Mouse (Mus musculus): ENCODE measurements around the gene B4galt2. TPM values are rescaled to one million over a fixed set of nuclear protein-coding genes. Genes with fewer than 3 reads are reported as not detected.

Gene B4galt2
- total RNA-seq, 2 experiments from 2014 or later, result 9.9 to 12.9 TPM

DNA sequence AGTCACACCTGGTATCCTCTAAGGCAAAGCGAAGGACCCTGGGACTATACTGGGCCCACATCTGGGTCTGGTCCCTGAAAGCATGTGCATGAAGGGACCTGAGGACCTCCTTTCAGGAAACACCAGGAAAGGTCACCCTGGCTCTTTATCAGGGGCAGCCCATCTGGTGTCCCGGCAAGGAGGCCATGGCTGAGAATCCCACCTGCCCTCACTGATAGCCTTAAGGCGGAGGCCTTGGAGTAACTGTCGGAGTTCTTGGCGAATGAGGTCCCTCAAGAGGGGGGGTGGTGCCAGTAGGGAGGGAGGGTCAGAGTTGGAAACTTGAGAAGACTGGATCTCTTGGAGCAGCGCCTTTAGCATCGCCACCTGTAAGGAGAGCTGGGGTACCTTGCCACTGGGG is 11.5 kb downstream of the B4galt2 start:
- DNase-seq (ENCODE audit: low spot score in 2 of 2), result no peak

DNA sequence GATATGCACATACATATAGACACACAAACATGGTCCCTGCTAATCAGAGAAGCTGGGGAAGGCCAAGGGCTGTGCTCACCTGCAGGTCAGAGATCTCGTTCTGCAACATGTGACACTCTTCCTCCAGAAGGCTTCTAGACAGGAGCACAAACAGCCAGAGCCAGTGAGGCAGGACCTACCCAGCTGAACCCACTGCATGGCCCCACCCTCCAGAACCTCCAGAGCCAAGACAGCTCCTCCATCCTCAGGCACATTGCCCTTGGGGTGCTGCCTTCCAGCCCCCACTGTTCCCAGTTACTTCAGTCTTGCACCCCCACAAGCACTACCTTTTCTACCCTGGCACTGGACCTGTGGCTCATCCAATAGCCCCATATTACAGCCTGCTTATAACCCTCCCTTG is 12.8 kb downstream of the B4galt2 start:
- DNase-seq (ENCODE audit: low spot score in 2 of 2), result no peak

GRCm38 (mm10) chr4:117869317-117869716 is 14.0 kb downstream of the B4galt2 start:
- no peak for DNase-seq (ENCODE audit: low spot score in 2 of 2)

DNA sequence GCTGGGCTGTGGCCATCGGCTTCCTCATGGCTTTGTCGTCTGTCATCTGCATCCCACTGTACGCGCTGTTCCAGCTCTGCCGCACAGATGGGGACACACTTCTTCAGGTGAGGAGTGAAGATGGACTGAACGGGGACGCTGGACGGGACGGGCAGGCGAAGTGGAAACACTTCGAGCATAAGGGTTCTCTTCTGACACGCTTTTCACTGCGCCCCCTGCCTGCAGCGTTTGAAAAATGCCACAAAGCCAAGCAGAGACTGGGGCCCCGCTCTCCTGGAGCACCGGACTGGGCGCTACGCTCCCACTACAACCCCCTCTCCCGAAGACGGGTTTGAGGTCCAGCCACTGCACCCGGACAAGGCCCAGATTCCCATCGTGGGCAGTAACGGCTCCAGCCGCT is 15.5 kb downstream of the B4galt2 start:
- peak; percentile 54 to 69 for DNase-seq (ENCODE audit: low spot score in 2 of 2)

GRCm38 (mm10) chr4:117867000-117867399 is 16.3 kb downstream of the B4galt2 start:
- no peak for DNase-seq (ENCODE audit: low spot score in 2 of 2)

GRCm38 (mm10) chr4:117866083-117866482 is 17.2 kb downstream of the B4galt2 start:
- peak; percentile 75 to 77 for DNase-seq (ENCODE audit: low spot score in 2 of 2)

GRCm38 (mm10) chr4:117862823-117863222 is 20.5 kb downstream of the B4galt2 start:
- no peak for DNase-seq (ENCODE audit: low spot score in 2 of 2)

GRCm38 (mm10) chr4:117860570-117860969 is 22.7 kb downstream of the B4galt2 start:
- no peak for DNase-seq (ENCODE audit: low spot score in 2 of 2)

GRCm38 (mm10) chr4:117858794-117859193 is 24.5 kb downstream of the B4galt2 start:
- DNase-seq (ENCODE audit: low spot score in 2 of 2), result peak; percentile 72 to 78

DNA sequence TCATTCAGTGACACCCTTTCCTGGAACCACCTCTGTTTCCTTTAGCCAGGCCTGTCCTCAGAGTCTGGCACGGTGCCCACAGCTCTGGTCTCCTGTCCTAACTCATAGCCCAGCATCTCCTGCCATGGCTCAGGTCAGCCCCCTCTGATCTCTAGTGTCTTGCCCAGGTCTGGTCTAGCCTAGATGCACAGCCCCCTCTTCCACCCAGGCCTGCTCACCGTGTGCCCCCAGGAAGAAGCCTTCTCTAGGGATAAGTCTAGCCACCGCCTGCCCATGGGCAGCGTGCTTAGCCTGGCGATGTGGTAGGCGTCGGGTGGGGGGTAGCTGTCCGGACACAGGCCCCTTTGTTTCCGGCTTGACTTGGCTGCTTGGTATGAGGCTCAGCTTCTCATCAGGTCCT is 28.1 kb downstream of the B4galt2 start:
- no peak for DNase-seq (ENCODE audit: low spot score in 2 of 2)

DNA sequence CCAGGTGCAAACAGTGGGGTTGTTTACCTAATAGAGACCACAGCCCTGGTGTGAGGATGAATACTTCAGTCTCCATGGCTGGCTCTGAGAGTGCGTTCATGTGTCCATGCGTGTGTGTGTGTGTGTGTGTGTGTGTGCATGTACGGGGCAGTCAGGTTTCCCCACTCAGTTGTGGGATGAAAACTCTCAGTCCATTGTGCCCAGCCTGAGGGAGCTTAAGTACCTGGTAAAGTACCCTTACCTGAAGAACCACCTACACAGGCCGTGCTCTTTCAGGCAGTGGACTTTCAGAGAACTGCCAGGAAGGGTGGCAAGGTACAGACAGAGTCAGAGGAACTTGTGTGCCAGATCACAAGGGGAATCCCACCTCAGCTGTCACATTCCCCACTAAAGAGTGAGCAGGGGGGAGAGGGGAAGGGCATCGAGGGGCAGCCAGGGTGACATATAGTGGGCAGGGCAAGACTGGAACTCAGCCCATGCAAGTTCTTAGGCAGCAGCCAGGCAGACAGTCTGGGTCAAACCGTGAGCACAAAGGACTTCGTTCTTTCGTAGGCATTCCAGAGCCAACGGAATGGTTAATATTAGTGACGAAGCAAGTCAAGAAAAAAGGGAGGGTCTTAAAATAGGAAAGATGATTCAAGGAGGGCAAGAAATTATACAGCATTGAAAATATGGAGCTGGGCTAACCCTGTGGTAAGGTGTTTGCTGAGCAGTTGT is 31.0 kb downstream of the B4galt2 start:
- DNase-seq (ENCODE audit: low spot score in 2 of 2), result no peak

- DNase-seq (ENCODE audit: low spot score in 2 of 2), result no peak
Observed at GRCm38 (mm10) chr4:117850871-117851270, 32.4 kb downstream of the B4galt2 start.

- DNase-seq (ENCODE audit: low spot score in 2 of 2), result no peak
Observed at GRCm38 (mm10) chr4:117850176-117850575, 33.1 kb downstream of the B4galt2 start.

GRCm38 (mm10) chr4:117849506-117849905 is 33.8 kb downstream of the B4galt2 start:
- DNase-seq (ENCODE audit: low spot score in 2 of 2), result no peak

DNA sequence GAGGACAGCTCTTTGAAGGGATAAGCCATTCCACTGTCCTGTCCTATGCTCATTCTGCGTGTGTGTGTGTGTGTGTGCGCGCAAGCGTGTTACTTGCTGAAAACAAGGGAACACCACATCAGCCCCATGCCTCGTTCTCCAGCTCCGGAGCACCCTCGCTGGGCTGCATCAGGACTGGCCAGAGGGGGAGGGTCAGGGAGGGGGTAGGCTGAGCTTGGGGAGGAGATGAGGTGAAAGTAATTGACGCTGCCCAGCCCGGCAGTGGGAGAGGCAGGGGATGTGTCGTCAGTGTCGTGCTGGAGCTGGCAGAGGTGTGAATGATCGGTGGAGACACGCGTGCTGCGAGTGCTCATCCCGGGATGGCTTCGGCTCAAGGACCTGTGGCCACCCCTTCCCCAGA is 34.2 kb downstream of the B4galt2 start:
- no peak for DNase-seq (ENCODE audit: low spot score in 2 of 2)

- DNase-seq (ENCODE audit: low spot score in 2 of 2), result no peak
Observed at GRCm38 (mm10) chr4:117847011-117847410, 36.3 kb downstream of the B4galt2 start.

GRCm38 (mm10) chr4:117846261-117846660 is 37.0 kb downstream of the B4galt2 start:
- no peak for DNase-seq (ENCODE audit: low spot score in 2 of 2)

DNA sequence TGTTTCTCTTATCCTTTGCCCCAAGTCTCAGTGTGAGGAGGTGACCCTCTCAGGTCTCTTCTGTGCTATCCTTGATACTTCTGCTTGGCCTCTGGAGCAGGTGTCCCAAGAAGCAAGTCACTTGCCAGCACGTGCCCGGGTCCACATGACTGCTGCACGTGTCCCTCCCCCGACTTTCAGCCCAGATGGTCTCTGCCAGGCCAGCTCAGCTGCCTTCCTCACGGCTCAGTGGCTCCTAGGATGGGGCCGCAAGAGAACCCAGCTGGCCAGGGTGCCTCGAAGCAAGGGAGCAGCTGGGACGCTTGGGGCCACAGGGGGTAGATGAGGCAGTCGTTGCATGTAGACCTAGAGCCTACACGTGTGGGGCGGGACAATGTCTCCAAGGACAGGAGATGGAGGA is 38.0 kb downstream of the B4galt2 start:
- no peak for DNase-seq (ENCODE audit: low spot score in 2 of 2)

- DNase-seq (ENCODE audit: low spot score in 2 of 2), result peak in 1 of 2 experiments; percentile 31
Observed at GRCm38 (mm10) chr4:117844467-117844866, 38.8 kb downstream of the B4galt2 start.

GRCm38 (mm10) chr4:117843101-117843500 is 40.2 kb downstream of the B4galt2 start:
- DNase-seq (ENCODE audit: low spot score in 2 of 2), result no peak

DNA sequence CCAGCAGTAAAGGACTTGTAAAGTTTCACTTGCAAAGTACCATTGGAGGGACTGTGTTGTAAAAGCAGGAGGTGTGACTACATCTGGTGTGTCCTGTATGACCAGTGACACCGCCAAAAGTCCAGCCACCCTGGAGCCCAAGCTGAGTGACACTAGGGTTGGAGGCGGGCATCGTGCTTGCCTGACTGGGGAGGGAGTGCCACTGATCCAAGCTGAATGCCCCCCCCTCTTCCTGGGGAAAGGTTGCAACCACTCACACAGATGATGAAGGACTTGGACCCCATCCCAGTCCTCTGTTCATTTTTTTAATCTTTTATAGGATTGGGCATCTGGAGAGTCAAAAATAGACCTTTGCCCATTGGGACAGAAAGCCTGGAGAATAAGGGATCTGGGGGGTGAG is 41.7 kb downstream of the B4galt2 start:
- DNase-seq (ENCODE audit: low spot score in 2 of 2), result no peak

- no peak for DNase-seq (ENCODE audit: low spot score in 2 of 2)
Observed at GRCm38 (mm10) chr4:117840821-117841220, 42.5 kb downstream of the B4galt2 start.

DNA sequence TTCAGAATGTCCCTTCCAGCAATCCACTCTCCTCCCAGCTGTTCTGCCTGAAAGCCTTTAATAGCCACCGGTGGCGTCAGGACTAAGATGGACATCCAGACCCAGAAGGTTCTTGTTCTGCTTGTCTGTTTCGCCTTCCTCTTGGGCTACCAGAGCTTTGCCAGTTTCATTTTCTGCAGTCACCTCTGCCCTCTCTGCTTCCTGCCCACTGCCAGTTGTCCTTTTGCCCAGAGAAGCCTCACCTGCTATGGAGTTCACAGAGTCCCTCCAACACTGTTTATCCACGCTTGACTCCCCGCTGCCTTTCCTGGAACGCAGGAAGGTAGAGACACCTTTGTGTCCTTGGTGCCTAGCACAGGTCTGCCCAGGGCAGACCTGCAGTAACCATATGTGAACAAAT is 43.9 kb downstream of the B4galt2 start:
- no peak for DNase-seq (ENCODE audit: low spot score in 2 of 2)
